Mouse (Mus musculus): ENCODE results near the gene Vamp3.
A peak's percentile ranks its signal among the peaks of the same experiment; 100 is the strongest.

DNA sequence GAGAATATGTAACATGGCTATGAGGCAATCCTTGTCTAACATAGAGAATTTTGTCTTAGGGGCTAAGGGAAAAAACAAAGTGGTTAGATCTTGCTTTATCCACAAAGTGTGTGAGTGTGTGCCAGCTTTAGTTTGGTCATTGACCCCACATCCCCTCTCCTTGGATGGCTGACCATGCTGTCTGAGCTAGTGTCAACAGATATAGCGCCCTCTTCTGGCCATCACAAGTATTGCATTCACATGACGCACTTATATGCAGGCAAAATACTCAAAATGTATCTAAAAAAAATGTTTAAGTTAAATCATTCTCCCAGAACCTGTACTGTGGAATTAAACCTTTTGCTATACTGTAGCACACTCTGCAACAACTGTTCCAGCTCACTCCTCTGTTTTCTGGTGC, 37.4 kb upstream of the Vamp3 start:
- TF ChIP-seq CTCF (IDR thresholded peaks at IDR 0.05; ENCODE audit: extremely low read depth, insufficient read length, insufficient replicate concordance, low read depth, low read length): peak; percentile 61; the same call in 1 of the 2 replicates
- TF ChIP-seq POLR2A (IDR thresholded peaks at IDR 0.05; ENCODE audit: low read depth, low read length): no peak

Measured in small intestine, adult 2 months (tissue).